Mouse (Mus musculus): ENCODE measurements around the gene Hyal3. TPM values are rescaled to one million over a fixed set of nuclear protein-coding genes. Genes with fewer than 3 reads are reported as not detected.

Hyal3 gene
- polyA plus RNA-seq (2012; rRNA removed): 0.55 and 0.59 TPM in 2 replicates

GRCm38 (mm10) chr9:107580501-107581317 is at the start of gene Hyal3:
TSS of gene Hyal3 (plus strand) at chr9:107580818.

GRCm38 (mm10) chr9:107533791-107534407 is 46.7 kb upstream of the Hyal3 start, which contains the start of gene Tmem115:
TSS of gene Tmem115 (plus strand) at chr9:107533945.

DNA sequence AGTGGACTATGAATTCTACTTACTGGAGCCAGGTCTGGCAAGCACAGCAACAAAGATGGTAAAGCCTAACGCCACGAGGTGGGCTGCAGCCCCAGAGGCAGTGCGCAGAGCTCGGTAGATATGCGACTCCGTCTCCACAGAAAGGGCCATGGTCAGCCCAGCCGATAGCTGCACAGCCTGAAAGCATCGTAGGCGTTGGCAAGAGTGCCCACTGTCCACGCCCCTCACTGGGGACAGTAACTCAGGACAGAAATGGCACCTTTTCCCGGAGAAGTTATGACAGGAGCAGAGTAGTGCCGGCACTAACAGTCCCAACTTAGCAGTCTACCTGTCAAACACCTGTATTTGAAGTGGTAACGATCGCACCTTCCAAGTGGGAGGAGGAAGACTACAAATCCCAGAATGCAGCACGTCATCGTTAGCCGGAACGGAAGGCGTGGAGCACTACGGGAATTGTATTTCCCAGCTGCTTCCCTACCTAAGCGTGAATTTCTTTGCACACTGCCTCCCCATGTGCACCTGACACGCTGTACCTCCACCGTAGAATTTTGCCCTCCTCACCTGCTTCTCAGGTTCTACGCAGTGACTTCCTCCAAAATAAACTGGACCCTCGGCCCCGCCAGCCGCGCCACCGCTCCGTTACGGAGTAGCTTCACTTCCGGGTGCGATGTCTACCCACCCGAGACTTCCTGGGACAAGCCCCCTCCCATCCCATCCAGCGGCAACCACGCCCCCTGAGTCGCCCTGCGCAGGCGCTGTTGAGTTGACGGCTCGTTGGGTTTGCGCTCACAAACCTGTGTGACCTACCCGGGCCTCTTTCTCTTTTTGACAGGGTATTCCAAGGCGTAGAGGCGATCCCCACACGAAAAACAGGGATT is 38.9 kb upstream of the Hyal3 start, which contains the start of the genes Cyb561d2 and Nprl2:
Gene Cyb561d2, minus strand, starts transcription at position 720 of the 878 bp plus-strand sequence.
Gene Nprl2, plus strand, starts transcription at position 753 of the 878 bp plus-strand sequence.

DNA sequence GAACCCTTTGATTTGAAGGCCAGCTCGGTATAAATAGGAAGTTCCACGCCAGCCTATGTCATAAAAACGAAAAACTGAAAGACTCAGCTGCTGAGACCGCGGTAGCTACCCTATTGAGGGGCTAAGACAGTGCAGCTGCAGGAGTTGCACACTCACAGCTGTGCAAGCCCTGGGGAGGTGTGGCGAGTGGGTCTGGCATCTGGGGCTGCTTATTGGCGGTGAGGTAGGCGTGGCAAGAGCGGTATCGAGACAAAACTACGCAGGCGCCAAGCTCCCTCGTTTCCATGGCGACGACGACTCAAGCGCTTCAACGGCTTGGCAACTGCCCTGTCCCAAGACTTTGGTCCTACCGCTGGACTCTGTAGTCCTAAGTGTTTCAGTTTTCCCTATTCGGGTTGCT is 33.6 kb upstream of the Hyal3 start, which contains the start of gene Zmynd10:
Gene Zmynd10, plus strand, starts transcription at position 273 of the 400 bp plus-strand sequence.

GRCm38 (mm10) chr9:107551117-107551889 is 29.3 kb upstream of the Hyal3 start, which contains the start of gene Rassf1:
TSS of gene Rassf1 (plus strand) at chr9:107551555.

DNA sequence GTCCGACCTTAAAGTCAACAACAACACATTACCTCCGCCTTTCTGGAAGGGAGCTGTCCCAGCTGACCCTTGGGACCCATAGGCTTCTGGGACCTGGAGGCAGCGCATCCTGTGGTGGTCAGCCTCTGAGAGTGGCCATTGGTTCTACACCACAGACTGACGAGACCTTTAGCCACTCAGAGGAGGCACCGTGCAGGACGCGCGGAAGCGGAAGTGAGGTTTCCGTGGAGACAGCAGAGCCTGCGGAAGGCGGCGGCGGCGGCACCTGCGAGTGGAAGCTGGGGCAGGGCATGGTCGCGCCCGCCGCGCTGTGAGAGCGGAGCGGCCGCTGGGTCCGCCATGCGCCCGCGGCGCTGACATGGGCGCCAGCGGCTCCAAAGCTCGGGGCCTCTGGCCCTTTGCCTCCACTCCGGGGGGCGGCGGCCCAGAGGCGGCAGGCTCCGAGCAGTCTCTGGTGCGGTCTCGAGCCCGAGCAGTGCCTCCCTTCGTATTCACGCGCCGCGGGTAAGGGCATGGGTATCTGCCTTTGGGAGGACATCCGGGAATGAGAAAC is 17.5 kb upstream of the Hyal3 start, which contains the start of gene Tusc2:
Gene Tusc2, plus strand, starts transcription at position 227 of the 553 bp plus-strand sequence.

DNA sequence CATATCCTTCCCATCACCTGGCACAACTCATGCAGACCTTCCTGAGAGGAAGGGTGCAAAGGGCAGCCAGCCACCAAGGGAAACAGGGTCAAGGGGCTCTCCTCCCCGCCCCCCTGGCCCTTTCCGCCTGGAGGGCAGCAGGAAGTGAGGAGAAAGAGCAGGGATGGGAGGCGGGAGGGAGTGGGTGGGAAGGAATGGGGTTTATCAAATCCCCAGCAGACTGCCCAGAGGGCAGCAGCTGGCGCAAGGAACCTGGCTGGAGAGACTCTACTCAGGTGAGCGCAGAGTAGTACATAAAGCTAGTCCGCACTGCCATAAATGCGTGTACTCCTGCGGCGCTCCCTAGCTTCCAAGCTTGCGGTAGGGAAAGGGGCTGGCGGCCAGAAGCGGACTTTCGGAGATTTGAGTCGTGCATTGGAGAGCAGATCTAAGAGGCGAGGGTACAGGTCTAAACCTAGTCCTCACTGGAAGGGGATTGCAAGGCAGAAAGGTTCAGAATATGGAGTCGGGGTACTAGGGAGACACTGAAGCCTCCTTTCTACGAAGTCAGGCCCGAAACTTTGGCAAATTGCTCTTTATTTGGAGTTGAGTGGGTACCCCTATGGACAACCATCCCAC is 12.8 kb upstream of the Hyal3 start, which contains the start of gene Hyal2:
Gene Hyal2, plus strand, starts transcription at position 244 of the 618 bp plus-strand sequence.

DNA sequence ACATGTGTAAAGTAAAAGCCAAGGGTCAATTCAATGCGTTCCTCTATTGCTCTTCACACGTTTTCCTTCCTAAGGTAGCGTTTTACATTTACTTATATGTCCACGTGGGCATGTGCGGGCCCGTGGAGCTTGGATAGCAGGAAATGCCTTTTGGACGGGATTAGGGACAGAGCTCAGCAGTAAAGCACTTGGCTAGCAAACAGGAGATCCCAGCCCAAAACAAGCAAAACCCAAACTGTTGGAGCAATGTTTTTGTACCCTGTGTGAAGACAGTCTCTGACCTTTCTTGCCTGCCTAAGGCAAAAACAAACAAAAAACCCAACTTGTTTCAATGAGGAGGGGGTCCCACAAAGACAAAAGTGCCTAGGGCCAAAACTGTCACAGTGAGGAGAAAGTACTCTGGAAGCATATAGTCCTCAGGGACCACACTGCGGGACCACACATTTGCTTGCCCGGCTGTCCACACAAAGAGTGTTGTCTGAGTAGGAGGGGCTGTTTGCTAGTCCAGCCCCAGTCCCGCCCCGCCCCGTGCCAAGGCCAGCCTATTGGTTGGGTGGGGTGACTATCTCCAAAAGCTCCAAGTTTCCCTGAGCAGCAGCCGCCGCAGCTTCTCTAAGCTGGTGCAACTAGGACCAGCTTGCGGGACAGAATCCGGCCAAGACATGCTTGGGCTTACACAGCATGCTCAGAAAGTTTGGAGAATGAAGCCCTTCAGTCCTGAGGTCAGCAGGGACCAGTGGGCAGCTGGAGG is 4.1 kb upstream of the Hyal3 start, which contains the start of gene Hyal1:
Gene Hyal1, plus strand, starts transcription at position 571 of the 751 bp plus-strand sequence.

GRCm38 (mm10) chr9:107578587-107578986 is 2.0 kb upstream of the Hyal3 start, which contains the start of gene Naa80:
TSS of gene Naa80 (plus strand) at chr9:107578887.

GRCm38 (mm10) chr9:107586974-107587832 is 6.6 kb downstream of the Hyal3 start, which contains the start of gene Ifrd2:
TSS of gene Ifrd2 (plus strand) at chr9:107587642.

GRCm38 (mm10) chr9:107608741-107609432 is 28.3 kb downstream of the Hyal3 start, which contains the start of gene Sema3b:
TSS of gene Sema3b (minus strand) at chr9:107609229.

DNA sequence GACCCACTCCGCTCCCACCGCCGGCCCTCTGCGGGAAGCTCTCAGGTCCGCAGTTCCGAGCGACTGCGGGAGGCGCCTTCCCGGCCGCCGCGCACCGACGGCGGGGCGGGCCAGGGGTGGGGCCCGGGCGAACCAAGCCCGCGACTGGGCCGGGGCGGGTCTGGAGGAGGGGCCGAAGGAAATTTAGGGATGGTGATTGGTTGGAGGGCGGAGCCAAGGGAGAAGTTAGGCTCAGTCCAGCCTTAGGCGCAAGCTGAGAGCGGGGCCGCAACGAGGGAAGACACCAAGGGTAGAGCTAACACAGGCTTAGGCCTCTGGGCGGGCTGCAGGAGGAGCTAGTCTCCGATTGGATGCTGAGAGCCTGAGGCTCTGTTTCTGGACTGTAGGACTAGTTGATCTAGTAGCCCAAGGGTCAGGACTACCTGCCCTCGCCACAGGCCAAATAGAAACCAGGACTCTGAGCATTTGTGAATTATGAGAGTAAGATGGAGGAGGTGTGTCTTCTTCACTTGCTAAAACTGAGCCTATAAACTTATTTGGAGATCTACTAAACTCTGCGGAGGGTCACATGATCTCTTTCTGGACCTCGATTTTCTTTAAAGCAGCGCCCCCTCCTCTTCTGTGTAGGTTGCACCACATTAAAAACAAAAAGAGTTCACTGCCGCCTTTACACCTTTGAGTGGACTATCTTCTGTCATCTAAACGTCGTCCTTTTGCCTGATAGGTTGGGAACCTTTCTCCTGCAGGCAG is 54.8 kb downstream of the Hyal3 start, which contains the start of gene Gnai2:
Gene Gnai2, minus strand, starts transcription at position 89 of the 750 bp plus-strand sequence.

Other genes with a start within 250 kb of the Hyal3 start
- 4.6 and 6.8 TPM in 2 replicates for gene Hemk1, start 242.5 kb upstream of the Hyal3 start, polyA plus RNA-seq (2012; rRNA removed)
- gene 6430571L13Rik, start 240.2 kb upstream of the Hyal3 start, polyA plus RNA-seq (2012; rRNA removed): 0.15 and 0.17 TPM in 2 replicates
- gene Cacna2d2, start 181.2 kb upstream of the Hyal3 start, polyA plus RNA-seq (2012; rRNA removed): 0.03 and 0.04 TPM in 2 replicates
- 10.7 and 10.8 TPM in 2 replicates for gene Tmem115, start 46.9 kb upstream of the Hyal3 start, polyA plus RNA-seq (2012; rRNA removed)
- 12.1 and 12.2 TPM in 2 replicates for gene Cyb561d2, start 38.6 kb upstream of the Hyal3 start, polyA plus RNA-seq (2012; rRNA removed)
- gene Nprl2, start 38.6 kb upstream of the Hyal3 start, polyA plus RNA-seq (2012; rRNA removed): 12.5 and 13.9 TPM in 2 replicates
- gene Zmynd10, start 33.5 kb upstream of the Hyal3 start, polyA plus RNA-seq (2012; rRNA removed): 2.0 and 4.2 TPM in 2 replicates
- 16.5 and 18.0 TPM in 2 replicates for gene Rassf1, start 29.3 kb upstream of the Hyal3 start, polyA plus RNA-seq (2012; rRNA removed)
- 18.8 and 19.4 TPM in 2 replicates for gene Tusc2, start 17.6 kb upstream of the Hyal3 start, polyA plus RNA-seq (2012; rRNA removed)
- gene Hyal2, start 12.9 kb upstream of the Hyal3 start, polyA plus RNA-seq (2012; rRNA removed): 37.6 and 38.7 TPM in 2 replicates
- 2.0 and 2.7 TPM in 2 replicates for gene Hyal1, start 3.9 kb upstream of the Hyal3 start, polyA plus RNA-seq (2012; rRNA removed)
- 14.5 and 16.0 TPM in 2 replicates for gene Naa80, start 1.9 kb upstream of the Hyal3 start, polyA plus RNA-seq (2012; rRNA removed)
- gene Ifrd2, start 6.8 kb downstream of the Hyal3 start, polyA plus RNA-seq (2012; rRNA removed): 80.9 and 85.5 TPM in 2 replicates
- 0.89 and 2.0 TPM in 2 replicates for gene Sema3b, start 28.4 kb downstream of the Hyal3 start, polyA plus RNA-seq (2012; rRNA removed)
- gene Gnai2, start 54.5 kb downstream of the Hyal3 start, polyA plus RNA-seq (2012; rRNA removed): 135 and 153 TPM in 2 replicates
- gene Slc38a3, start 88.7 kb downstream of the Hyal3 start, polyA plus RNA-seq (2012; rRNA removed): 291 and 302 TPM in 2 replicates
- 0.65 and 0.76 TPM in 2 replicates for gene Gnat1, start 98.9 kb downstream of the Hyal3 start, polyA plus RNA-seq (2012; rRNA removed)
- 3.5 and 4.9 TPM in 2 replicates for gene Sema3f, start 129.7 kb downstream of the Hyal3 start, polyA plus RNA-seq (2012; rRNA removed)
- 33.4 and 38.1 TPM in 2 replicates for gene Rbm5, start 190.2 kb downstream of the Hyal3 start, polyA plus RNA-seq (2012; rRNA removed)